Mouse (Mus musculus): ENCODE data around the gene Vstm4. TPM values are rescaled to one million over a fixed set of nuclear protein-coding genes. Genes with fewer than 3 reads are reported as not detected.

Gene Vstm4
- total and polyA plus RNA-seq, 3 experiments, result not detected

- Histone ChIP-seq H3K4me1 (ENCODE audit: control insufficient read depth in 1 of 2, insufficient read depth in 2 of 2) (no peaks in the 10 kb centered on the region), H3K36me3 (replicated peaks in 1 of 2; ENCODE audit: control insufficient read depth in 1 of 2, insufficient read depth in 1 of 2, low read length in 1 of 2) (no peaks in the 10 kb centered on the region), H3K79me2 (replicated peaks; ENCODE audit: control insufficient read depth, extremely low read depth, insufficient read depth, poor library complexity, severe bottlenecking) (no peaks in the 10 kb centered on the region), H3K4me2 (ENCODE audit: insufficient read depth, low read depth, poor library complexity, severe bottlenecking) (no peak overlapping the region), H3K9me3 (replicated peaks; ENCODE audit: low read length) (no peaks in the 10 kb centered on the region), H3K27me3 (replicated peaks) (peaks cover 7% of the 10 kb centered on the region), H3K9ac (ENCODE audit: insufficient read depth, low read depth) (no peak overlapping the region), H3K4me3 (replicated peaks in 1 of 3; ENCODE audit: low read depth in 2 of 3, low read length in 2 of 3, poor library complexity in 1 of 3) (no peak overlapping the region), H3K27ac (ENCODE audit: insufficient read depth, low read depth) (no peak overlapping the region)
- DNase-seq (ENCODE audit: extremely low read depth), result no peak
- dilution Hi-C loops (cut with MboI; ENCODE audit: extremely low pct_ligation_motif_present, extremely low pct_unique_long_range_greater_than_20kb, low sequenced_read_pairs), result no loop called here
- in situ Hi-C loops (cut with MboI; ENCODE audit: low pct_ligation_motif_present, low pct_unique_long_range_greater_than_20kb, low sequenced_read_pairs), result no loop called here
- TF ChIP-seq ZC3H11A (IDR thresholded peaks at IDR 0.05; ENCODE audit: low read depth, low read length) (no peak), RAD21 (IDR thresholded peaks at IDR 0.05; ENCODE audit: low read depth, low read length) (no peak), CHD2 (IDR thresholded peaks at IDR 0.05; ENCODE audit: low read length) (no peak), E2F4 (IDR thresholded peaks at IDR 0.05; ENCODE audit: insufficient replicate concordance, low read depth, low read length) (no peak), MAZ (IDR thresholded peaks at IDR 0.05; ENCODE audit: low read depth, low read length) (no peak), POLR2AphosphoS2 (IDR thresholded peaks at IDR 0.05; ENCODE audit: low read depth, low read length) (no peak), UBTF (IDR thresholded peaks at IDR 0.05; ENCODE audit: low read depth, low read length) (no peak), ZKSCAN1 (IDR thresholded peaks at IDR 0.05; ENCODE audit: borderline replicate concordance, low read depth, low read length) (no peak), TBP (conservative IDR thresholded peaks at IDR 0.05; ENCODE audit: low read depth, low read length) (no peak), PAX5 (IDR thresholded peaks at IDR 0.05; ENCODE audit: low read length) (no peak), MYC (IDR thresholded peaks at IDR 0.05; ENCODE audit: low read depth, low read length) (no peak), JUND (conservative IDR thresholded peaks at IDR 0.05; ENCODE audit: low read depth, low read length) (no peak), IRF4 (IDR thresholded peaks at IDR 0.05; ENCODE audit: low read depth, low read length) (no peak), EP300 (IDR thresholded peaks at IDR 0.05; ENCODE audit: low read length) (no peak), RCOR1 (conservative IDR thresholded peaks at IDR 0.05; ENCODE audit: low read depth, low read length) (no peak)
These were observed 14.5 kb upstream of the Vstm4 start for GRCm38 (mm10) chr14:32842052-32842451.

DNA sequence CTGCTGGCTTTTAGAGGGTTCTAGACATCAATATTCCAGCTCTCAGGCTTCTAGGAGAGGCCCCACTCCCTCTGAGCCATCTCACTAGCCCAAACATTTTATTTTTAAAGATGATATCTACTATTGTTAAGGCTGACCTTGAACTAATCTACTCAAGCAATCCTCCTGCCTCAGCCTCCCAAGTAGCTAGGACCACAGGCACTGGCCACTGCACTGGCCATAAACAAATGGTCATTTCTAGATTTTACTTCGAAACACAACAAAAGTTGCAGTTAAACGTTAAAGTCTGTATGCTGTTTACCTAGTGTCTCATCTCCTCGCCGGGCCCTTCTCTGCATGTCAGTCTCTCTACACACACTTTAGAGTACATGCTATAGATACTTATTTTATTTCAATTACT is 2.5 kb upstream of the Vstm4 start:
- dilution Hi-C loops (cut with MboI; ENCODE audit: extremely low pct_ligation_motif_present, extremely low pct_unique_long_range_greater_than_20kb, low sequenced_read_pairs), result no loop called here
- no peak for DNase-seq (ENCODE audit: extremely low read depth)
- H3K27ac ChIP-seq (ENCODE audit: insufficient read depth, low read depth), result no peak overlapping the region
- no peaks in the 10 kb centered on the region for H3K27me3 ChIP-seq (replicated peaks)
- no peak for TF ChIP-seq POLR2AphosphoS2 (IDR thresholded peaks at IDR 0.05; ENCODE audit: low read depth, low read length)
- no peak for TF ChIP-seq SMC3 (IDR thresholded peaks at IDR 0.05; ENCODE audit: low read depth, low read length)
- TF ChIP-seq CHD1 (IDR thresholded peaks at IDR 0.05; ENCODE audit: low read depth, low read length), result no peak
- no peak for TF ChIP-seq TCF12 (IDR thresholded peaks at IDR 0.05; ENCODE audit: low read depth, low read length)
- TF ChIP-seq E2F4 (IDR thresholded peaks at IDR 0.05; ENCODE audit: insufficient replicate concordance, low read depth, low read length), result no peak
- no peak for TF ChIP-seq CTCF (conservative IDR thresholded peaks at IDR 0.05 in 1 of 2, IDR thresholded peaks at IDR 0.05 in 1 of 2; ENCODE audit: low read depth in 2 of 2, low read length in 2 of 2)
- no peak for TF ChIP-seq ZKSCAN1 (IDR thresholded peaks at IDR 0.05; ENCODE audit: borderline replicate concordance, low read depth, low read length)
- no peak for TF ChIP-seq MAZ (IDR thresholded peaks at IDR 0.05; ENCODE audit: low read depth, low read length)
- no peak for TF ChIP-seq GABPA (IDR thresholded peaks at IDR 0.05; ENCODE audit: insufficient replicate concordance, low read depth, low read length)
- no peak for TF ChIP-seq CHD2 (IDR thresholded peaks at IDR 0.05; ENCODE audit: low read length)
- TF ChIP-seq ZMIZ1 (IDR thresholded peaks at IDR 0.05; ENCODE audit: low read depth, low read length), result no peak
- H3K4me2 ChIP-seq (ENCODE audit: insufficient read depth, low read depth, poor library complexity, severe bottlenecking), result no peak overlapping the region
- in situ Hi-C loops (cut with MboI; ENCODE audit: low pct_ligation_motif_present, low pct_unique_long_range_greater_than_20kb, low sequenced_read_pairs), result no loop called here
- no peaks in the 10 kb centered on the region for H3K4me1 ChIP-seq (ENCODE audit: control insufficient read depth in 1 of 2, insufficient read depth in 2 of 2)
- no peaks in the 10 kb centered on the region for H3K9me3 ChIP-seq (replicated peaks; ENCODE audit: low read length)
- H3K9ac ChIP-seq (ENCODE audit: insufficient read depth, low read depth), result no peak overlapping the region
- no peaks in the 10 kb centered on the region for H3K36me3 ChIP-seq (replicated peaks in 1 of 2; ENCODE audit: control insufficient read depth in 1 of 2, insufficient read depth in 1 of 2, low read length in 1 of 2)
- no peaks in the 10 kb centered on the region for H3K79me2 ChIP-seq (replicated peaks; ENCODE audit: control insufficient read depth, extremely low read depth, insufficient read depth, poor library complexity, severe bottlenecking)
- no peak overlapping the region for H3K4me3 ChIP-seq (replicated peaks in 1 of 3; ENCODE audit: low read depth in 2 of 3, low read length in 2 of 3, poor library complexity in 1 of 3)

Data from CH12.LX (cell line).